Mouse (Mus musculus) liver, postnatal 0 days (tissue): Measurements from ENCODE around the gene Map3k21.

ENCODE experiments used
- CTCF ChIP-seq: sonication (generic); IDR thresholded peaks from 2 replicates; pipeline ENCODE4 v1.5.1; 2016; ENCODE audit warnings: antibody characterized with exemption, low read depth
- EP300 ChIP-seq: IDR thresholded peaks from 2 replicates; pipeline ENCODE4 v1.6.1; 2016; ENCODE audit warnings: antibody characterized with exemption, low read depth, mild to moderate bottlenecking

GRCm38 (mm10) chr8:125870821-125871321, 39.4 kb upstream of the Map3k21 start:
- TF ChIP-seq CTCF: peak; percentile 86
- no peak for TF ChIP-seq EP300
